Mouse (Mus musculus) left cerebral cortex, postnatal 25 days (tissue): Measurements from ENCODE around the gene Kyat3. TPM values are rescaled to one million over a fixed set of nuclear protein-coding genes. Genes with fewer than 3 reads are reported as not detected.
A peak's percentile ranks its signal among the peaks of the same experiment; 100 is the strongest.
"Not testable (repeated sequence)": the region's sequence is repeated elsewhere in the genome, so short reads cannot be mapped to it uniquely, and the experiment has no call there.

Experiments used
- DNase-seq, 2 experiments: peaks; one replicate each; pipeline ENCODE4 v3.0.0; 2022; ENCODE audit warnings: low spot score in 2 of 2, mixed read lengths in 1 of 2
- intact Hi-C: fragments of 180-260 bp; cut with DNase I; formaldehyde crosslinking; loops from one replicate; pipeline ENCODE4 v1.15.1; 2025
- total RNA-seq, 2 experiments: library from RNA; stranded (reverse); gene quantifications; 2 replicates each; pipeline ENCODE4 v1.2.3; 2021

Gene Kyat3
- total RNA-seq, result 1 to 10 TPM; 4.6 to 6.6 TPM

GRCm38 (mm10) chr3:142700442-142701322 lies at the start of gene Kyat3:
Gene Kyat3, plus strand, starts transcription at chr3:142701051.
- peak; percentile 90 to 97 for DNase-seq
- intact Hi-C loops, result no loop called here

- no peak for DNase-seq
- intact Hi-C loops, result no loop called here
Measured at GRCm38 (mm10) chr3:142664723-142665122, 36.1 kb upstream of the Kyat3 start.

GRCm38 (mm10) chr3:142674607-142675006 lies 26.2 kb upstream of the Kyat3 start:
- intact Hi-C loops, result loop anchor here (1.0 kb wide), 1 partner anchor 184 kb away; no protein-coding TSS in a partner anchor
- peak; percentile 7 to 26 for DNase-seq

GRCm38 (mm10) chr3:142687939-142688338 lies 12.9 kb upstream of the Kyat3 start:
- intact Hi-C loops, result no loop called here

GRCm38 (mm10) chr3:142688353-142688752 lies 12.5 kb upstream of the Kyat3 start:
- intact Hi-C loops, result no loop called here

More at GRCm38 (mm10) chr3:142687939-142688338, 12.9 kb upstream of the Kyat3 start:
- DNase-seq, result no peak

GRCm38 (mm10) chr3:142696517-142696916 lies 4.3 kb upstream of the Kyat3 start:
- DNase-seq, result no peak

More at GRCm38 (mm10) chr3:142688353-142688752, 12.5 kb upstream of the Kyat3 start:
- no peak for DNase-seq

GRCm38 (mm10) chr3:142701407-142701989 lies 647 bp downstream of the Kyat3 start:
- intact Hi-C loops, result no loop called here

More at GRCm38 (mm10) chr3:142696517-142696916, 4.3 kb upstream of the Kyat3 start:
- intact Hi-C loops, result no loop called here

GRCm38 (mm10) chr3:142706581-142707444 lies 6.0 kb downstream of the Kyat3 start:
- DNase-seq, result peak in 1 of 2 experiments; percentile 25
- intact Hi-C loops, result loop anchor here (5.0 kb wide), 1 partner anchor 65 kb away; no protein-coding TSS in a partner anchor

More at GRCm38 (mm10) chr3:142701407-142701989, 647 bp downstream of the Kyat3 start:
- no peak for DNase-seq

GRCm38 (mm10) chr3:142708181-142708848 lies 7.5 kb downstream of the Kyat3 start:
- not testable (repeated sequence) for DNase-seq
- intact Hi-C loops, result loop anchor here (2.0 to 5.0 kb wide), 2 partner anchors 66 to 218 kb away; no protein-coding TSS in a partner anchor

- DNase-seq, result peak; percentile 80 to 83
- intact Hi-C loops, result loop anchor here (2.0 to 5.0 kb wide), 2 partner anchors 67 to 218 kb away; no protein-coding TSS in a partner anchor
Measured at GRCm38 (mm10) chr3:142708849-142709419, 8.1 kb downstream of the Kyat3 start.

GRCm38 (mm10) chr3:142710360-142711007 lies 9.6 kb downstream of the Kyat3 start:
- intact Hi-C loops, result no loop called here
- DNase-seq, result peak; percentile 31 to 46

- no peak for DNase-seq
- intact Hi-C loops, result no loop called here
Measured at GRCm38 (mm10) chr3:142711372-142711771, 10.5 kb downstream of the Kyat3 start.

- DNase-seq, intact Hi-C loops: not testable (repeated sequence)
Measured at GRCm38 (mm10) chr3:142712401-142713040, 11.7 kb downstream of the Kyat3 start.

GRCm38 (mm10) chr3:142725481-142725880 lies 24.6 kb downstream of the Kyat3 start:
- intact Hi-C loops, result no loop called here
- no peak for DNase-seq

GRCm38 (mm10) chr3:142725969-142726672 lies 25.3 kb downstream of the Kyat3 start:
- intact Hi-C loops, result no loop called here
- no peak for DNase-seq

GRCm38 (mm10) chr3:142734291-142734690 lies 33.4 kb downstream of the Kyat3 start:
- intact Hi-C loops, result no loop called here
- no peak for DNase-seq

- intact Hi-C loops, result no loop called here
Measured at GRCm38 (mm10) chr3:142740896-142741295, 40.0 kb downstream of the Kyat3 start.

More at GRCm38 (mm10) chr3:142740896-142741295, 40.0 kb downstream of the Kyat3 start:
- peak; percentile 38 to 85 for DNase-seq
